Mouse (Mus musculus) spleen, adult 2 months (tissue): ENCODE measurements around the gene Hacl1.

Experiments used
- CTCF ChIP-seq: fragments of 200-500 bp; IDR thresholded peaks from 2 replicates; pipeline ENCODE4 v1.5.1; 2011; ENCODE audit warnings: mild to moderate bottlenecking, inconsistent platforms; ENCODE audit not compliant: insufficient read depth, insufficient read length, insufficient replicate concordance; ENCODE audit errors: extremely low read depth
- POLR2A ChIP-seq: fragments of 200-500 bp; IDR thresholded peaks from 2 replicates; pipeline ENCODE4 v1.6.1; 2011; ENCODE audit warnings: low read depth, low read length, inconsistent platforms

DNA sequence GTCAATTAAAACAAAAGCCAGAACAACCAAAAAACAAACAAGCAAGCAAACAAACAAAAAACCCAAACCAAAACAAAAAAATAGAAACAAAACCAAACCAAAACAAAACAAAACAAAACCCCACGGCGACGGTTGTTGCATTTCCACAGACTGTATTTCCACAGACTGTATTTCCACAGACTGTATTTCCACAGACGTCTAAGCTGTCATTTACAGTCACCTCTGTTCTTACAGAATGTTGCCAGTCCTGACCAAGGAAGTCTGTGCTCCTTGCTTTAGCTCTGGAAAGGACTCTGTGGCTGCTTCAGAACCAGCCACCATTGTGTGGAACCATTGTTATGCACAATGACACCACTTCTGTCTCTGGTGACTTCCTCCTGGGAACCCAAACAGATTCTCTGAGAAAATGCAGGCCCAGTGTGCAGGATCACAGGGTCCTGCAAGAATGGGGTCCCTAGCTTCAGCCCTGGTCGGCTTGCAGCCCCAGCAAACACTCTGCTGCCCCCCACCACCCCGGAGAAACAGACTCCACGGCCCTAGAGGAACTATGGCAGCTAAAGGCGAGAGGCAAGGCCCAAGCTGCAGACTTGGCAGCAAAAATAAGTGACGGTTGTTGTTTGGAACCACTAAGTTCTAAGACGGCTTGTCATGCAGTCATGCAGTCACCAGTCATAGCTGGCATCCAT lies 30.7 kb upstream of the Hacl1 start:
- TF ChIP-seq CTCF (no peak), POLR2A (no peak)
